Mouse (Mus musculus): ENCODE measurements around the gene Pfkfb2. TPM values are rescaled to one million over a fixed set of nuclear protein-coding genes. Genes with fewer than 3 reads are reported as not detected.

The Pfkfb2 gene
- total RNA-seq (2022) = 10 to 100 TPM in 3 of 4 experiments, 1 to 10 TPM in 1; 9.6 to 15.0 (median 11.7) TPM

- no peak for DNase-seq (ENCODE audit: low spot score in 2 of 2)
These were observed at the start of gene Pfkfb2 for GRCm38 (mm10) chr1:130729153-130729552. Gene Pfkfb2 (minus strand): TSS chr1:130729253.

- DNase-seq (ENCODE audit: low spot score in 2 of 2) = no peak
These were observed 47.6 kb upstream of the Pfkfb2 start for GRCm38 (mm10) chr1:130776645-130777044.

DNA sequence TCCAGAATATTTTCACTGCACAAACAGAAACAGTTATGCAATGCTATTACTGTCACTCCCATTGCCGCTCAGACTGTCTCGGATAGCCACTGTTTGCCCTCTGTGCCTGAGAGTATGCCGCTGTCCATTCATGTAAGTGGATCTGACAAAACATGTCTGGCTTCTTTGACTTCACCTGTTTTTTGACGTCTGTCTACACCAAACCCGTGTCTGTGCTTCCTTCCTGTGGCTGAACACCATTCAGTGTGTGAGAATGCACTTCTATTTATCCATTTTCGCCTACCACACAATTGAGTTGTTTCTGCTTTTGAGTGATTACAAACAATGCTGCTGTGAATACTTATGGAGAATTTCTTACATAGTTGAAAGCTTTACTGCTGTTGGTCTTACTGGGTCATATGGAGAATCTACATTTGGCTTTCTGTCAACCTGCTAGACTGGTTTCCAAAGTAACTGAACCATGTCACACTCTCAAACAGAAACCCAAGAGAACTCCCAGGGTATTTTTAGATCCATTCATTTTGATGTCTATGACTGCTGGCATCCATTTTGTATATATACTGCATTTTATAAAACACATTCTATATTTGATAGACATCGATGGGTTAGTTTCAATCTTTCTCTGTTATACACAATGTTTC, 46.8 kb upstream of the Pfkfb2 start:
- DNase-seq (ENCODE audit: low spot score in 2 of 2) = no peak

DNA sequence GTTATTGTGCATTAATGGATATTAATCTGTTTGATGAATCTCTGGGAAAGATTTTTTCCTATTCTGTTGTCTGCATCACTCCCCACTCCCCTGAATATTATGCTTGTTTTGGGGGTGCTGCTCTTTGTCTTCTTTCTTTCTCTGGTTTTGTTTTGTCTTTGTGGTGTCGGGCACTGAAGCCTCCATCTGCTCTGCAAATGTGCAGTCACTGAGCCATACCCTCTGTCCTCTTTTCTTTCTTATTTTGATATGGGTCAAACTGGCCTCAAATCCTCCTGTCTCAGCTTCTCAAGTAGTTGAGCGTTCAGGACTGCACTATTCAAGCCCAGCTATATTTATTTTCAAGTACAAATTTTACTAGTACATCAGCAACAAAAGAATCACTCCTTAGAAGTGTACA, 46.2 kb upstream of the Pfkfb2 start:
- DNase-seq (ENCODE audit: low spot score in 2 of 2) = no peak

GRCm38 (mm10) chr1:130770981-130771494, 42.0 kb upstream of the Pfkfb2 start:
- no peak for DNase-seq (ENCODE audit: low spot score in 2 of 2)

DNA sequence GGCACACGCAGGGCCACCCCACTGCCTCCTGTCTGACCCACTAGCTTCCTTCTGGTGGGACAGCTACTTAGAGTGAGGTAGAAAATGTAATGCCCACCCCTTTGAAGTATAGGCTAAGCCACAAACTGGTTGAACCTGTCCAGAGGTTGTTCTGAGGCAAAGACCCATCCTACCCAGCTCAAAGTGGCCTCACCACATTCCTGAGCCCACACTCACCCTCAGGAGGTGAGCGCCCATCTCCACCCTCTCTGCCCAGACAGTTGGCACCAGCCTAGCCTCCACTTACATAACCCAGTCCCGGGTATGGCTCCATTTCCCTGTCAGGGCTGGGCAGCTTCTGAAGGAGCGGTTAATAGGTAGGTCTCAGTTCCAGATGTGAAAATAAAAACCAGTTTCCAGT, 41.4 kb upstream of the Pfkfb2 start:
- no peak for DNase-seq (ENCODE audit: low spot score in 2 of 2)

- no peak for DNase-seq (ENCODE audit: low spot score in 2 of 2)
These were observed 40.9 kb upstream of the Pfkfb2 start for GRCm38 (mm10) chr1:130769925-130770324.

DNA sequence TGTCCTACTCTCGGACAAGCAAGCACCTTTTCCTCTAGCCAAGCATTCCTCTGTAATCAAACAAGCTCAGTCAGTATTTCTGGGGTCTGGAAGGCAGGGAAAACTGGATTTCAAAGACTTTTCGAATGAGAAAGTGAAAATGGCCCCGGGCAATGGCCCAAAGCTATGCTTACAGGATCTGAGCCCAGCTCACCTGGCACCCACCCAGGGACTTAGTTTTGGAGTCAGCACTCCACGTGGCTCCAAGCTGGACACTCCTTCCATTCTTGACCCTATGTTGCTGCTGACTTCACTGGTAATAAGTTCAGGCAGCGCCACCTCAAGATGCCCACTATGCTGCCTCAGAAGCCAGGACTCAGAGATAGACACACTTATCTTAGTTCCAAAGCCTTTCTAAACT, 38.0 kb upstream of the Pfkfb2 start:
- DNase-seq (ENCODE audit: low spot score in 2 of 2) = peak in 1 of 2 experiments; percentile 15

DNA sequence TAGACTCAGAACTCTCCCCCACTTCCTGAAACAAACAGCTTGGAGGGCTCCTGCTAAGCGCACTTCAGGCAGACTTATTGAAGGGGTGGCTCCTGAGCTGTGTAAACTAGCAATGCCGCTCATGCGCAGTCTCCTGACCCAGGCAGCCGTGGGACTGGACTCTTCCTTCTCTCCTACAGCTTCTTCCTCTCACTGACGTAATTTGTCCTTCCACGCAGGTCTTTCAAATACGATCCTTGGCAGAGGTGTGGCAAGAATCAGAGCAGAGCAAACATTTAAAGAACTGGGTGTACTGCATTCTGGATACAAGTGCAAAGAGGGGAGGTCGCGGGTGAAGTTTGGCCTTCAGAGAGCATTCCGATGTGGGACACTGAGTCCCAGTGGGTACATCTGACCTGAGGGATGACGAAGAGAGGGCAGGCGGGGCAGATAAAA, 35.0 kb upstream of the Pfkfb2 start:
- DNase-seq (ENCODE audit: low spot score in 2 of 2) = no peak

GRCm38 (mm10) chr1:130762045-130762760, 33.1 kb upstream of the Pfkfb2 start:
- DNase-seq (ENCODE audit: low spot score in 2 of 2) = no peak

GRCm38 (mm10) chr1:130761597-130761996, 32.5 kb upstream of the Pfkfb2 start:
- no peak for DNase-seq (ENCODE audit: low spot score in 2 of 2)

GRCm38 (mm10) chr1:130759689-130760088, 30.6 kb upstream of the Pfkfb2 start:
- DNase-seq (ENCODE audit: low spot score in 2 of 2) = no peak

DNA sequence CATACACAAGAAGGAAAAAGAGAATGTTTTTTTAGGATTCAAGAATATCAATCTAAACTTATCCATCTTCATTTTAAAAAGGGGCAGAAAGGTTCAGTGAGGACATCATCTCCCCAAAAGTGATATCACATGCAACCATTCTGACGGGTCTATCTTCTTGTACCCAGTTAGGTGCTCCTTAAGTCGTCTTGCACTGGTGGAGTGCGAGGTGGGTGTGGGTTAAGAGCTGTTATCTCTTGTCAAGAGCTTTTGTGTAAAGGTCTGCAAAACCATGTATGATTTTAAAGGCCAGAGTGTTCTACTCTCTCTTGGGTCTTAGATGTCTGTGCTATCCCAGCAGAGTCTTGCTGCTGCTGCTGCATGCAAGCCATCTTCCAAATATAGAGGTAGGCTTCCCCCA, 17.8 kb upstream of the Pfkfb2 start:
- no peak for DNase-seq (ENCODE audit: low spot score in 2 of 2)

- no peak for DNase-seq (ENCODE audit: low spot score in 2 of 2)
These were observed 16.5 kb upstream of the Pfkfb2 start for GRCm38 (mm10) chr1:130745591-130745990.

DNA sequence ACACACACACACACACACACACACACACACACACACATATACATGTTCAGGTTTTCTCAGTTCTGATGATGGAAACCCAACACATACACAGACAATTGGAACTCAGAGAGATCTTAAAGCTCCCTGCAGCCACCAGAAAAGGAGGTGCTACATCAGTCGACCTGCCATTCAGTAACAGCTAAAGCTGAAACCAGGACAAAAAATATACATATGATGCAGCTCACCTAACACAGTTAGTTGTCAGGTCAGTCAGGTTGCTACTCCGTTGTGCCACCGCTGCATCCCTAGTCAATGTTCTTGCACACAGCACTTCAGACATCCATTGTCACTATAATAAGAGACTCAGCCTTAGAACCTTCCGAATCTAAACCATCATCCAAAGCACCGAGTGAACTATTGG, 15.9 kb upstream of the Pfkfb2 start:
- DNase-seq (ENCODE audit: low spot score in 2 of 2) = no peak

DNA sequence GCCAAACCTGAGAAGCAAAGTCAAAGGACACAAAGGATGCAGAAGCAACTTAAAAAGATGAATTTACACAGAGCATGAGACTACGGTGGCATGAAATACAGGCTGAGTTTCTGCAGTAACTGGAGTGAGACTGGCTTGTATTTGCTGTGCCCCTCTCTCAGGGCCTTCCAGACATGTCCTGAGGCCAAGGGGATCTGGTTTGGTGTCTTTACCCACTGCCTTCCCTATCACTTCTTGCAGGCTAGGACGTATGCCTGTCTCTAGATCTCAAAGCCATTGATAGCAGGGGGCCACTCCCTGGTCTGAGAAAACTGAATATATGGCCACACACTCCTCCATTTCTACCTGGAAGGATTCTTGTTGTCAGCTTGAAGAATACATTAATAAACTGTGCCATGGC, 15.2 kb upstream of the Pfkfb2 start:
- no peak for DNase-seq (ENCODE audit: low spot score in 2 of 2)

DNA sequence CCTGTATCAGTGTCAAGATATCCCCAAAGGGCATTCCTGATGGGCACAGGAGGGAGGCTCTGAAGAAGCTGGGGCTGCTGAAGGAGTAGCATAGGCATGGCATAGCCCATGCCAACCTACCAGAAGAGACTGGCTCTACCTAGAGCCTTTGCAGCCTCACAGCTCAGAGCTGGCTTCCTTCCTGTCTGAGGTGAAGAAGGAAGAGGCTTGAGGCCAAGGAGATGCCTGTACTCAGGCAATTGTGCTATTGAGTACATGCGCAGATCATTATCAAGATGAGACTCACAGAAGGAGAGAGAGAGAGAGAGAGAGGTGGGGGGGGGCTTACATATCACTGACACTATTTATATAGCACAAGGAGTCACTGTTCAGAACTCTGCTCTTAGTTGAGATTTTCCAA, 14.7 kb upstream of the Pfkfb2 start:
- DNase-seq (ENCODE audit: low spot score in 2 of 2) = no peak

DNA sequence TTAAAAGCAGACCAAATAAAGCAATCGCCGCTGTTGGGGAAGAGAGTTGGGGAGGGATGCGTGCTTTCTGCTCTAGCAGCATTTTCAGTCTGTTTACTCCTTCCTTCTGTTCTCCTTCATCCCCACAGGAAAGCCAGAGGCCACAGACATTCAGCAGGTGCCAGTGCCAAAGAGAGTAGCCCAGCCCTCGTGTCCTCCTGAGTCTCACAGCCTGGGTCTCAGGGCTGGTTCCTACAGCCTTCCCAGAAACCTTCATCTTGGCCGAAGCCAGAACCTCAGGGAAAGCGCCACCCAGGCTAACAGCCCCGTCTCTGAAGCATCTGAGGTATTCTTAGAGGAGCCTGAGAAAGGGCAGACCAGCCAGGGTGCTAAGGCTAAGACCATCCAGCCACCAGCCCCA, 13.1 kb upstream of the Pfkfb2 start:
- no peak for DNase-seq (ENCODE audit: low spot score in 2 of 2)

DNA sequence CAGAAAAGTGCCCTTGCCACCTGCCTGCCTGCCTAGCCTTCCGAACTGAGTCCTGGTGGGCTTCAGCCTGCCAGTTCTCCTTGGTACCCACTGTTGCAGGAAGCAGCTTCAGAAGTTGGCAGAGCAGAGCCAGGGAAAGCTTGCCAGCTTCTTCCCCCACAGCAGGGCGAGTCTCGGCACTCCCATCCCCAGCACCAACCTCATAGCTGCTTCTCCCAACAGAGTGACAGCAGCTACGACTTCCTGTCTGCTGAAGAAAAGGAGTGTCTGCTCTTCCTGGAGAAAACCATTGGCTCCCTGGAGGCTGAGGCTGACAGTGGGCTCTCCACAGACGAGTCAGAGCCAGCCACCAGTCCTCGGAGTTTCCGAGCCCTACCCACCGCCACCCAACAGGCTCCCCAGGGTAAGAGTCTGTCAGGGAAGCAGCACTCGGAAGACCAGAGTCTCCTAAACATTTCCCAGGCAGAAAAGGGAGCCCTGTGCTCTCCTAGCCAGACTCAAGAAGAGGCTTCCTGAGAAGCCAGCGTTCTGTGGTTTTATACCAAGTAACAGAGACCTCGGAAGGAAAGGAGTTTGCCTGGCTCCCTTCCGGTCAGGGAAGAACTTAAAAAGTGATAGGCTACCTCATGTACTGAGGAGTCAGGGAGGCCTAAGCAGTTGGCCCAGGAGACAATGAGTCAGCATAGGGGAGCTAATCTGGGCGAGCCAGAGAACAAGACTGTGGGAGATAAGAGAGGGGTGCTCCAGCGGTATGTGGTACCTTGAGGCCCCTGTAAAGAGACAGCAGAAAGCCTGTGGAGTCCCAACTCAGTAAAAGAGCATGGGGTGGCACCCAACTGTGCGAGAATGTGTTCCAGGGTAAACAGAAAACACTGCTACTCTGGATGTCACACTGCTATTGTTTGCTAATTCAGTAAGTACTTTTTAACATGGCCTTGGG, 12.0 kb upstream of the Pfkfb2 start:
- no peak for DNase-seq (ENCODE audit: low spot score in 2 of 2)

DNA sequence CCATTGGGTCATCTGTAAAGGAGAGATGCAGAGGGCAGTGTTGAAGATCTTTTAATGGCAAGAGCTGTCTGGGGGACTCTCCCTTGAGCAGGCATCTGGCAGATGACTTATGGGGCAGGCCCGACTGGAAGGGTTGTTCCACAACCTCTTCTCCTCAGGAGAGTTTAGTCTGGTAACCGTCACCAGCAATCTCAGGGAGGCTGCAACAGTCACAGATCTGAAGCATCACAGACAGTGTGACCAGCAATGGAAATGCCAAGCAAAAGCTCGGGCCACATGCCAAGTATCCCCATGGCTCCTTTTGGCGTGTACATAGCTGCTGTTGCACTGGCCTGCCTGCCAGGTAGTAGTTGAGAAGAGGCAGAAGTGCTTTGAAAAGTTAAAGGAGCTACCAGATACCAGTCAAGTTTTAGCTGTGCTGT, 11.2 kb upstream of the Pfkfb2 start:
- no peak for DNase-seq (ENCODE audit: low spot score in 2 of 2)

DNA sequence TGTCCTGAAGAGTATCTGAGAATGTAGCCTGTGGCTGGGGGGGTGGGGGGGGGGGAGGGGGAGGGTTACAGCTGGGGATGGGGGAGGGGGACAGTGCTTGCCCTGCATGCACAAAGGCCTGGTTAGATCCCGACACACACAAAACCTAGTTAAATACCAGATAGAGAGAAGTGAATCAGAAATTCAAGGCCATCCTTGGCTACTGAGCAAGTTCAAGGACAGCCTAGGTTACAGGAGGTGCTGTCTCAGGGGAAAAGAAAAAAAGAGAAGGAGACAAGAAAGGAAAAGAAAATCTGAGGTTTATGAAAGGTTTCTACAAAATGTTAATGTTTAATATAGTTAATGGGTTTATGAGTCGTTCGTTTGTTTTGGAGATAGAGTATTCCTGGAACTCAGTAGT, 10.6 kb upstream of the Pfkfb2 start:
- no peak for DNase-seq (ENCODE audit: low spot score in 2 of 2)

All from gastrocnemius, adult 8-10 months (tissue).